Mouse (Mus musculus) liver, adult 2 months (tissue): Measurements from ENCODE around the gene Tshr.
"Not testable (repeated sequence)": the region's sequence is repeated elsewhere in the genome, so short reads cannot be mapped to it uniquely, and the experiment has no call there.

Experiments used
- CTCF ChIP-seq: fragments of 200-500 bp; IDR thresholded peaks from 2 replicates; pipeline ENCODE4 v1.5.1; 2011; ENCODE audit warnings: low read depth, low read length, control low read depth
- POLR2A ChIP-seq: fragments of 200-500 bp; IDR thresholded peaks from 2 replicates; pipeline ENCODE4 v1.6.1; 2011; ENCODE audit warnings: low read length, control low read depth; ENCODE audit not compliant: insufficient read depth; ENCODE audit errors: extremely low read depth

DNA sequence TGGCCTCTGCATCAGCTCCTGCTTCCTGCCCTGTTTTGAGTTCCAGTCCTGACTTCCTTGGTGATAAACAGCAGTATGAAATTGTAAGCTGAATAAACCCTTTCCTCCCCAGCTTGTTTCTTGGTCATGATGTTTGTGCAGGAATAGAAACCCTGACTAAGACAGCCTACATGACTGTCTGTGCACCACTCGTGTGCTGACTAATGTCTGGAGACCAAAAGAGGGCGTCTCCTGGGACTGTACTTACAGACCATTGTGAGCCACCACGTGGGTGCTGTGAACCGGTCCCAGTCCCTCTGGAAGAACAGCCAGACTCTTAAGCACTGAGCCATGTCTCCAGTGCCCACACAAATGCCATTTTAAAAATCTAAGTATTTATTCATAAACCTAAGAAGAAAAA is 201.5 kb downstream of the Tshr start:
- TF ChIP-seq CTCF, POLR2A: not testable (repeated sequence)
